Mouse (Mus musculus): ENCODE data around the gene Zc3h6.

GRCm38 (mm10) chr2:129035381-129035780, 68.2 kb downstream of the Zc3h6 start:
- TF ChIP-seq POLR2A (IDR thresholded peaks at IDR 0.05; ENCODE audit: borderline replicate concordance, low read depth, low read length) (no peak), CTCF (IDR thresholded peaks at IDR 0.05; ENCODE audit: low read depth, low read length) (no peak)
